Mouse (Mus musculus) forebrain, embryonic 16.5 days (tissue): ENCODE measurements at regions not wholly inside any gene's neighbourhood (a gene's known extent, or its start where the extent isn't known, plus 50 kb on each side); places are given as distances from the start of the nearest gene placed in this dataset.

Experiments used
- ATAC-seq: fragments of 200-750 bp; cut with Nextera tagmentation; 2 replicates; pipeline ENCODE4 v1.8.0; 2017; ENCODE audit warnings: mild to moderate bottlenecking, moderate library complexity
- H3K27ac ChIP-seq: fragments of 300-500 bp; sonication (generic); 2 replicates; pipeline ENCODE4 v1.5.1; 2014; ENCODE audit warnings: low read length, control low read depth
- H3K27me3 ChIP-seq: fragments of 300-500 bp; sonication (generic); replicated peaks from 2 replicates; pipeline ENCODE4 v1.6.1; 2014; ENCODE audit warnings: low read length; ENCODE audit not compliant: control insufficient read depth, insufficient read depth
- H3K36me3 ChIP-seq: fragments of 300-500 bp; sonication (generic); 2 replicates; pipeline ENCODE4 v1.6.1; 2014; ENCODE audit not compliant: control insufficient read depth, insufficient read depth
- H3K4me1 ChIP-seq: fragments of 300-500 bp; sonication (generic); replicated peaks from 2 replicates; pipeline ENCODE4 v1.6.1; 2014; ENCODE audit warnings: low read length; ENCODE audit not compliant: control insufficient read depth, insufficient read depth
- H3K4me2 ChIP-seq: fragments of 300-500 bp; sonication (generic); 2 replicates; pipeline ENCODE4 v1.6.1; 2014; ENCODE audit warnings: mild to moderate bottlenecking, low read length, control low read depth
- H3K4me3 ChIP-seq: fragments of 300-500 bp; sonication (generic); replicated peaks from 2 replicates; pipeline ENCODE4 v1.5.1; 2014; ENCODE audit warnings: mild to moderate bottlenecking, low read length, control low read depth
- H3K9ac ChIP-seq: fragments of 300-500 bp; sonication (generic); replicated peaks from 2 replicates; pipeline ENCODE4 v1.6.1; 2014; ENCODE audit warnings: low read depth, low read length, control low read depth
- H3K9me3 ChIP-seq: fragments of 300-500 bp; sonication (generic); 2 replicates; pipeline ENCODE4 v1.6.1; 2016; ENCODE audit warnings: low read length; ENCODE audit not compliant: control insufficient read depth
- WGBS: fragments of 180-500 bp; shearing (Covaris S2); extraction: QIAGEN DNeasy Blood & Tissue Kit; methylation state at CpG from one replicate; pipeline ENCODE4 v1.1.7; 2014; 5-methylcytosine and 5-hydroxymethylcytosine counted together

DNA sequence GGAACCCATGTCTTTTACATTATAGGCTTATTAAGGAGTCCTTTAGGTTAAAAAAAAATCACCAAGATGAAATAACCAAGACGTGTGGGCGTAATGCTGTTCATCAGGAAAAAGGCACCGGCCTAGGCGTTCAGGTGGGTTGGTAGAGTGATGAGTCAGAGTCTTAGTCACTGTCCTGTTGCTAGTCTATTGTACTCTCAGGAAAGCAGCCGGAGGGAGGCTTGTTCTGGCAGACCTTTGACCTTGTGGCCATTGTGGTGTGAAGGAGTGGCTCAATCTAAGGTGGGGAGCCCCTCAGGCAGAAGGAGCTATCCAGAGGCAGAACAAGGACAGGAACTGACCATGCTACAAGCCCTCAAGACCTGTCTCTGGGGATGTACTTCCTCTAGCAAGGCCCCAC is 686.8 kb downstream of the Egfem1 start:
- Histone ChIP-seq H3K9me3 (no peaks in the 10 kb centered on the region), H3K36me3 (no peaks in the 10 kb centered on the region), H3K4me2 (no peak overlapping the region), H3K27me3 (no peaks in the 10 kb centered on the region), H3K4me3 (no peak overlapping the region), H3K27ac (no peak overlapping the region), H3K9ac (no peak overlapping the region), H3K4me1 (no peaks in the 10 kb centered on the region)
- 80% methylated on average over 5 of the region's 5 CpGs for WGBS
- ATAC-seq = no peak

- H3K27ac ChIP-seq = no peak overlapping the region
- WGBS = 95% methylated on average over 3 of the region's 3 CpGs
- no peaks in the 10 kb centered on the region for H3K27me3 ChIP-seq
- H3K9ac ChIP-seq = no peak overlapping the region
- no peaks in the 10 kb centered on the region for H3K9me3 ChIP-seq
- H3K36me3 ChIP-seq = no peaks in the 10 kb centered on the region
- no peak for ATAC-seq
- no peak overlapping the region for H3K4me3 ChIP-seq
- no peaks in the 10 kb centered on the region for H3K4me1 ChIP-seq
- H3K4me2 ChIP-seq = no peak overlapping the region
Measured at GRCm38 (mm10) chr3:29764021-29764420, 682.2 kb downstream of the Egfem1 start.

GRCm38 (mm10) chr3:29757821-29758494 is 676.1 kb downstream of the Egfem1 start:
- no peaks in the 10 kb centered on the region for H3K27me3 ChIP-seq
- WGBS = 39% methylated on average over 8 of the region's 8 CpGs
- no peak overlapping the region for H3K4me3 ChIP-seq
- no peak overlapping the region for H3K4me2 ChIP-seq
- H3K36me3 ChIP-seq = no peaks in the 10 kb centered on the region
- no peak overlapping the region for H3K27ac ChIP-seq
- H3K4me1 ChIP-seq = peaks cover 3% of the 10 kb centered on the region; the same call in 1 of the 2 replicates
- H3K9ac ChIP-seq = no peak overlapping the region
- H3K9me3 ChIP-seq = no peaks in the 10 kb centered on the region
- no peak for ATAC-seq
